Mouse (Mus musculus) E14TG2a.4 (cell line): ENCODE data around the gene Cdh1.

ENCODE experiments used
- CTCF ChIP-seq: conservative IDR thresholded peaks from 2 replicates; pipeline ENCODE4 v1.5.1; 2014; ENCODE audit warnings: low read length
- NANOG ChIP-seq: IDR thresholded peaks from 2 replicates; pipeline ENCODE4 v1.6.1; 2014; ENCODE audit warnings: borderline replicate concordance, low read length, mixed read lengths

DNA sequence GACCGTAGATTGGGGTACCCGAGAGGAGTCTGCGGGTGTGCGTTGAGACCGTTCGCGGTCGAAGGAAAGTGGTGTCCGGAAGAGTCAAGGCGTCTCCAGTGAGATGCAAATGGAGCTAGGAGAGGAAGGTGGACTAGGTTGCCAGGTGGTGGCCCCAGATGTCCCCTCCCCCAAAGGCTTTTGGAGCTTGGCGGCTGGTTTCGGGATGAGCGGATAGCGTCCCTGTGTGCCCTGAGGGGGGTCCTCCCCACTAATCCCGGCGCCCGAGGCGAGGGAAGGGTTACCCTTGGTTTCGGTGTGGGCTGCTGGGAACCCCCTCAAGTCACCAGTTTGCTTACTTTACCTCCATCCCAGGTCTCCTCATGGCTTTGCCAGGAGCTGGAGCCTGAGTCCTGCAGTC is 782 bp downstream of the Cdh1 start:
- no peak for TF ChIP-seq CTCF
- TF ChIP-seq NANOG: no peak
